Mouse (Mus musculus): Measurements from ENCODE around the gene Polr2c. TPM values are rescaled to one million over a fixed set of nuclear protein-coding genes. Genes with fewer than 3 reads are reported as not detected.
"Not testable (repeated sequence)": the region's sequence is repeated elsewhere in the genome, so short reads cannot be mapped to it uniquely, and the experiment has no call there.

Gene Polr2c
- polyA plus RNA-seq, 1 experiment from 2014 or later = 179 TPM

DNA sequence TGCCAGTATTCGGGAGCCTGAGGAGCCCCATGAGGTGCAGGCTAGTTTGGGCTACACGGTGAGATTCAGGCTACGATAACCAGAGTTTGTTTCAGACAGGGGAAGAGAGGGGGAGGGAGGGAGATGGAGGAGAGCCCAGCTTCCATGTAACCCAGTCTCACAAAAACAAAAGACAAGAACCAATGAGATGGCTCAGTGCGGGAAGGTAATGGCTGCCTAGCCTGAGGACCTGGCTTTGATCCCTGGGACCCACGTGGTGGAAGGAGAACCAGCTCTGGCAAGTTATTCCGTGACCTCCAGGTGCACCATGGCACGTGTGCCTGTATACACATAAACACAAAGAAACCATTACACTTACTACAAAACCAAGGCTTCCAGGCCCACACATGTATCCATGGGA lies 36.7 kb upstream of the Polr2c start:
- 84% methylated on average over 7 of the region's 7 CpGs for WGBS
- no peaks in the 10 kb centered on the region for H3K27me3 ChIP-seq (ENCODE audit: insufficient read depth, low read length)
- H3K4me2 ChIP-seq (replicated peaks; ENCODE audit: low read depth, low read length) = no peak overlapping the region
- no peak overlapping the region for H3K9ac ChIP-seq (replicated peaks; ENCODE audit: low read length)
- ATAC-seq (ENCODE audit: low FRiP score, low TSS enrichment) = no peak
- peaks cover 5% of the 10 kb centered on the region; the same call in 1 of the 2 replicates for H3K4me1 ChIP-seq (ENCODE audit: insufficient read depth, low read length)
- H3K9me3 ChIP-seq (ENCODE audit: low read length) = no peaks in the 10 kb centered on the region
- H3K27ac ChIP-seq (ENCODE audit: low read length) = no peak overlapping the region
- H3K4me3 ChIP-seq (ENCODE audit: low read length) = no peak overlapping the region
- H3K36me3 ChIP-seq (ENCODE audit: insufficient read depth, low read length) = peaks cover 6% of the 10 kb centered on the region; the same call in 1 of the 2 replicates

GRCm38 (mm10) chr8:94821381-94821780 lies 35.9 kb upstream of the Polr2c start:
- 92% methylated on average over 2 of the region's 2 CpGs for WGBS

DNA sequence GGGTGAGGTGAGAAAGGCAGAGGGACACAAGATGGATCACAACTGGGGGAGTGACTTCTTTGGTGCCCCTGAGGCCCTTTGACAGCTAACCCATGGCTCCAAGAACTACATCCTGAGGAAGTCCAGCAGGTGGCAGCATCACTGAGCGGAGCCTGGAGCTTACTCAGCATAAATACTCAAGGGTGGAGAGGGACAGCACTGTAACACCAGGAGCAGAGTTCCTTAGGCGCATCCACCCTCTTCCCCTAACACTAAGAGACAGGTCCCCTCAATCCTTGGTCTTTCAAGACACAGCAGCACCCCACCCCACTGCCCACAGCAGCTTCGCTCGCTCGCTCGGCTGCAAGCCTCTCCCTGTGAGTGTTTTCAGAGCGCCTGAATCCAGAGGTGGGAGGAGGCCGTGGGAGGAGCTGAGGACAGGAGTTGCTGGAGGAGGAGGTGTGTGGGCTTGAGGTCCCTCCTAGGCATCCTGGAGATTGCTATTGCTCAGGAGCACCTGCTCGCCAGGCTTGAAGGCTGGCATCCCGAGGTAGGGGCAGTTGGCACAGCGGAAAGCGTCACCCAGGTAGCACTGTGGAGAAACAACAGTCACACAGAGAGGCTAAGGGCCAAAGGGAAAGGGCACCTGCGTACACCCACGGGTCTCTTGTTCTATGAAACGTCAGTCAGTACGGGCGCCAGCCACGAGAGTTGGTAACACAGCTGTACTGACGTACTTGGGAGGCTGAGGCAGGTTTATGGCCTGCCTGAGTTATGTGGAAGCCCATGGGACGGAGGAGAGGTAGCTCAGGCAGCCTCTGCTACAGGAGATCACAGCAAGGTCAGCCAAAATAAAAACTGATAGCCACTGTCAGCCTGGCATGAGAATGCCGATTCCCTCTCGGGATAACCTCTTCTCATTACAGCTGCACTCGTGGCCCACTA lies 34.4 kb upstream of the Polr2c start:
- Histone ChIP-seq H3K36me3 (ENCODE audit: insufficient read depth, low read length) (peaks cover 21% of the 10 kb centered on the region; the same call in 1 of the 2 replicates), H3K4me1 (ENCODE audit: insufficient read depth, low read length) (peaks cover 5% of the 10 kb centered on the region; the same call in 1 of the 2 replicates), H3K27ac (ENCODE audit: low read length) (no peak overlapping the region), H3K4me3 (ENCODE audit: low read length) (no peak overlapping the region), H3K9me3 (ENCODE audit: low read length) (no peaks in the 10 kb centered on the region), H3K4me2 (replicated peaks; ENCODE audit: low read depth, low read length) (peak overlapping the region; percentile 30; the same call in 1 of the 2 replicates), H3K9ac (replicated peaks; ENCODE audit: low read length) (0 out of 2 replicates have a peak overlapping the region, but pooled peaks have one; percentile 35), H3K27me3 (ENCODE audit: insufficient read depth, low read length) (no peaks in the 10 kb centered on the region)
- WGBS = 37% methylated on average over 23 of the region's 23 CpGs
- ATAC-seq (ENCODE audit: low FRiP score, low TSS enrichment) = peak; percentile 86

More at GRCm38 (mm10) chr8:94821381-94821780, 35.9 kb upstream of the Polr2c start:
- Histone ChIP-seq H3K9ac (replicated peaks; ENCODE audit: low read length) (no peak overlapping the region), H3K27ac (ENCODE audit: low read length) (no peak overlapping the region), H3K36me3 (ENCODE audit: insufficient read depth, low read length) (peaks cover 12% of the 10 kb centered on the region; the same call in 1 of the 2 replicates), H3K4me1 (ENCODE audit: insufficient read depth, low read length) (peaks cover 5% of the 10 kb centered on the region; the same call in 1 of the 2 replicates), H3K4me3 (ENCODE audit: low read length) (no peak overlapping the region), H3K27me3 (ENCODE audit: insufficient read depth, low read length) (no peaks in the 10 kb centered on the region), H3K9me3 (ENCODE audit: low read length) (no peaks in the 10 kb centered on the region), H3K4me2 (replicated peaks; ENCODE audit: low read depth, low read length) (no peak overlapping the region)
- ATAC-seq (ENCODE audit: low FRiP score, low TSS enrichment) = no peak

DNA sequence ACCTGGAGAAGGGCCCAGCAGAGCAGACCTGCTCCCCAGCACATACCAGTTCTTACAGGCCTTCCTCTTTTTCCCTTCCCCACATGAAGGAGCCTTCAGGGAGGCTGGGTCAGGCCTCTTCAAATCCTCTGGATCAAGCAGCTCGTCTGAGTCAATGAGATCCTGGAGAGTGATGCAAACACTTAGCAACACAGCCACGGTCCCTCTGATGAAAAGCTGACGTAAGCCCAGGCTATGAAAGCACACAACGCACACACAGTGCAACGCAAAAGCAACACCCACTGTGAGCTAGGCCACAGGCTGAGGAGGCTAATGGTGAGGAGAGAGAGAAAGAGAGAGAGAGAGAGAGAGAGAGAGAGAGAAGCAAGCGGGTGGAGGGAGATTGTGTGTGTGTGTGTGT lies 32.1 kb upstream of the Polr2c start:
- no peak overlapping the region for H3K4me2 ChIP-seq (replicated peaks; ENCODE audit: low read depth, low read length)
- H3K27me3 ChIP-seq (ENCODE audit: insufficient read depth, low read length) = no peaks in the 10 kb centered on the region
- H3K9ac ChIP-seq (replicated peaks; ENCODE audit: low read length) = no peak overlapping the region
- peaks cover 33% of the 10 kb centered on the region for H3K36me3 ChIP-seq (ENCODE audit: insufficient read depth, low read length)
- no peak for ATAC-seq (ENCODE audit: low FRiP score, low TSS enrichment)
- no peak overlapping the region for H3K27ac ChIP-seq (ENCODE audit: low read length)
- no peak overlapping the region for H3K4me3 ChIP-seq (ENCODE audit: low read length)
- H3K4me1 ChIP-seq (ENCODE audit: insufficient read depth, low read length) = peaks cover 5% of the 10 kb centered on the region; the same call in 1 of the 2 replicates
- H3K9me3 ChIP-seq (ENCODE audit: low read length) = 0 out of 2 replicates have a peak, but pooled peaks cover 2% of the 10 kb centered on the region
- WGBS = 91% methylated on average over 6 of the region's 6 CpGs

DNA sequence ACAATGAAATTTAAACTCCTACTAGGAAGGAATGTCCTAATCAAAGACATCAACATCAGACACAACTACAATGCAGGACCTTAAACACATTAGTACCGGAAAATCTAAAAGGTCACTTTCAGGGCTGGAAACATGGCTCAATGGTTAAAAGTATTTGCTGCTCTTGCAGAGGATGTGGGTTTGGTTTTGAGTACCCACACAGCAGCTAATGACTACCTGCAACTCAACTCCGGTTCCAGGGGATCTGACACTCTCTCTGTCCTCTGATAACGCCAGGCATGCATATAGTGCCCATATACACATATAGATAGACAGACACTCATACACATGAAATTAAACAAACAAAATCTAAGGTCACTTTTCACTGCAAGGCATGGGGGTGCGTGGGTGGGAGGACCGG lies 31.0 kb upstream of the Polr2c start:
- H3K36me3 ChIP-seq (ENCODE audit: insufficient read depth, low read length) = peaks cover 40% of the 10 kb centered on the region
- H3K4me3 ChIP-seq (ENCODE audit: low read length) = no peak overlapping the region
- peaks cover 5% of the 10 kb centered on the region; the same call in 1 of the 2 replicates for H3K4me1 ChIP-seq (ENCODE audit: insufficient read depth, low read length)
- no peak overlapping the region for H3K4me2 ChIP-seq (replicated peaks; ENCODE audit: low read depth, low read length)
- 94% methylated on average over 5 of the region's 5 CpGs for WGBS
- ATAC-seq (ENCODE audit: low FRiP score, low TSS enrichment) = no peak
- H3K9ac ChIP-seq (replicated peaks; ENCODE audit: low read length) = no peak overlapping the region
- 0 out of 2 replicates have a peak, but pooled peaks cover 2% of the 10 kb centered on the region for H3K9me3 ChIP-seq (ENCODE audit: low read length)
- no peaks in the 10 kb centered on the region for H3K27me3 ChIP-seq (ENCODE audit: insufficient read depth, low read length)
- no peak overlapping the region for H3K27ac ChIP-seq (ENCODE audit: low read length)

- Histone ChIP-seq H3K36me3 (ENCODE audit: insufficient read depth, low read length) (peaks cover 48% of the 10 kb centered on the region), H3K27me3 (ENCODE audit: insufficient read depth, low read length) (no peaks in the 10 kb centered on the region), H3K27ac (ENCODE audit: low read length) (no peak overlapping the region), H3K4me3 (ENCODE audit: low read length) (no peak overlapping the region), H3K9ac (replicated peaks; ENCODE audit: low read length) (no peak overlapping the region), H3K4me1 (ENCODE audit: insufficient read depth, low read length) (0 out of 2 replicates have a peak, but pooled peaks cover under 1% of the 10 kb centered on the region), H3K9me3 (ENCODE audit: low read length) (0 out of 2 replicates have a peak, but pooled peaks cover 2% of the 10 kb centered on the region), H3K4me2 (replicated peaks; ENCODE audit: low read depth, low read length) (no peak overlapping the region)
- 86% methylated on average over 6 of the region's 6 CpGs for WGBS
- no peak for ATAC-seq (ENCODE audit: low FRiP score, low TSS enrichment)
These were observed 29.0 kb upstream of the Polr2c start for GRCm38 (mm10) chr8:94828284-94828683.

DNA sequence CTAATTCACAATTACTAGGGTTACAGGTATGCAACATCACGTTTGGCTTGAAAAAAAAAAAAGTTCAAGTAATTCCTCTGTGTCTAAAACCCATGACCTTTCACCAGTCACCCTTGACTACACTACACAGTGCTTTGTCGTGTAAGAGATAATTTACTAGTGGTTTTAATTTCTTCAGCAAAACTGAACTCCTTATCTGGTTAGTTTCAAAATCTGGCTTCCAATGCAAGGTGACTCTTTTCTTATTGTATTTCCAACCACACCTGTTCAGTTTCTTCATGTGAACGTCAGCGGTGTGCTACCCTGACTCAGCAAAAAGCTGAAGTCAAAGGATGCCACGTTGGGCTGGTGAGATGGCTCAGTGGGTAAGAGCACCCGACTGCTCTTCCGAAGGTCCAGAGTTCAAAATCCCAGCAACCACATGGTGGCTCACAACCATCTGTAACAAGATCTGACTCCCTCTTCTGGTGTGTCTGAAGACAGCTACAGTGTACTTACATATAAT lies 23.3 kb upstream of the Polr2c start:
- ATAC-seq (ENCODE audit: low FRiP score, low TSS enrichment); H3K27me3 ChIP-seq (ENCODE audit: insufficient read depth, low read length); H3K4me3 ChIP-seq (ENCODE audit: low read length); H3K27ac ChIP-seq (ENCODE audit: low read length); H3K9me3 ChIP-seq (ENCODE audit: low read length); H3K4me2 ChIP-seq (replicated peaks; ENCODE audit: low read depth, low read length); H3K9ac ChIP-seq (replicated peaks; ENCODE audit: low read length): not testable (repeated sequence)
- Histone ChIP-seq H3K36me3 (ENCODE audit: insufficient read depth, low read length) (peaks cover 22% of the 10 kb centered on the region), H3K4me1 (ENCODE audit: insufficient read depth, low read length) (peaks cover 20% of the 10 kb centered on the region)
- WGBS = 49% methylated on average over 7 of the region's 7 CpGs

DNA sequence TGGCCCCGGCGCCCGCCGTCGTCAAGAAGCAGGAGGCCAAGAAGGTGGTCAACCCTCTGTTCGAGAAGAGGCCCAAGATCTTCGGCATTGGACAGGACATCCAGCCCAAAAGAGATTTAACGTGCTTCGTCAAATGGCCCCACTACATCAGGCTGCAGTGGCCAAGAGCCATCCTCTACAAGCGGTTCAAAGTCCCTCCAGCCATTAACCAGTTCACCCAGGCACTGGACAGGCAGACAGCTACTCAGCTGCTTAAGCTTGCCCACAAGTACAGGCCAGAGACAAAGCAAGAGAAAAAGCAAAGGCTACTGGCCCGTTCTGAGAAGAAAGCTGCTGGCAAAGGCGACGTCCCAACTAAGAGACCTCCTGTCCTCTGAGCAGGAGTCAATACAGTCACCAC lies 21.5 kb upstream of the Polr2c start:
- H3K4me2 ChIP-seq (replicated peaks; ENCODE audit: low read depth, low read length); H3K4me3 ChIP-seq (ENCODE audit: low read length); ATAC-seq (ENCODE audit: low FRiP score, low TSS enrichment); H3K27me3 ChIP-seq (ENCODE audit: insufficient read depth, low read length); H3K9ac ChIP-seq (replicated peaks; ENCODE audit: low read length); H3K9me3 ChIP-seq (ENCODE audit: low read length); H3K36me3 ChIP-seq (ENCODE audit: insufficient read depth, low read length); H3K27ac ChIP-seq (ENCODE audit: low read length): not testable (repeated sequence)
- H3K4me1 ChIP-seq (ENCODE audit: insufficient read depth, low read length) = peaks cover 23% of the 10 kb centered on the region
- 92% methylated on average over 13 of the region's 13 CpGs for WGBS

- H3K9me3 ChIP-seq (ENCODE audit: low read length) = no peaks in the 10 kb centered on the region
- peak overlapping the region; percentile 80 for H3K9ac ChIP-seq (replicated peaks; ENCODE audit: low read length)
- H3K36me3 ChIP-seq (ENCODE audit: insufficient read depth, low read length) = peaks cover 3% of the 10 kb centered on the region
- H3K27ac ChIP-seq (ENCODE audit: low read length) = no peak overlapping the region
- H3K4me2 ChIP-seq (replicated peaks; ENCODE audit: low read depth, low read length) = peak overlapping the region; percentile 93
- H3K4me1 ChIP-seq (ENCODE audit: insufficient read depth, low read length) = peaks cover 23% of the 10 kb centered on the region
- no peak for ATAC-seq (ENCODE audit: low FRiP score, low TSS enrichment)
- peak overlapping the region; percentile 74 for H3K4me3 ChIP-seq (ENCODE audit: low read length)
- no peaks in the 10 kb centered on the region for H3K27me3 ChIP-seq (ENCODE audit: insufficient read depth, low read length)
- WGBS = 48% methylated on average over 11 of the region's 11 CpGs
These were observed 20.6 kb upstream of the Polr2c start for GRCm38 (mm10) chr8:94836456-94837240.
